Mouse (Mus musculus) midbrain, embryonic 11.5 days (tissue): ENCODE measurements at regions not wholly inside any gene's neighbourhood (a gene's known extent, or its start where the extent isn't known, plus 50 kb on each side); places are given as distances from the start of the nearest gene placed in this dataset.

Experiments used
- ATAC-seq: fragments of 200-750 bp; cut with Nextera tagmentation; 2 replicates; pipeline ENCODE4 v1.8.0; 2017; ENCODE audit warnings: moderate TSS enrichment, moderate library complexity; ENCODE audit not compliant: low FRiP score
- DNase-seq: peaks from one replicate; pipeline ENCODE4 v3.0.0; 2015; ENCODE audit warnings: low spot score; ENCODE audit errors: missing footprints
- H3K27ac ChIP-seq: fragments of 300-500 bp; sonication (generic); 2 replicates; pipeline ENCODE4 v1.5.1; 2014; ENCODE audit warnings: low read depth, low read length
- H3K27me3 ChIP-seq: fragments of 300-500 bp; sonication (generic); 2 replicates; pipeline ENCODE4 v1.6.1; 2014; ENCODE audit warnings: mild to moderate bottlenecking, low read length, moderate library complexity, mixed read lengths; ENCODE audit not compliant: control insufficient read depth, insufficient read depth
- H3K36me3 ChIP-seq: fragments of 300-500 bp; sonication (generic); 2 replicates; pipeline ENCODE4 v1.6.1; 2014; ENCODE audit warnings: mild to moderate bottlenecking, low read length, moderate library complexity, mixed read lengths; ENCODE audit not compliant: control insufficient read depth, insufficient read depth
- H3K4me1 ChIP-seq: fragments of 300-500 bp; sonication (generic); 2 replicates; pipeline ENCODE4 v1.6.1; 2014; ENCODE audit warnings: low read length; ENCODE audit not compliant: control insufficient read depth, insufficient read depth
- H3K4me2 ChIP-seq: fragments of 300-500 bp; sonication (generic); 2 replicates; pipeline ENCODE4 v1.6.1; 2014; ENCODE audit warnings: mild to moderate bottlenecking, moderate library complexity
- H3K4me3 ChIP-seq: fragments of 300-500 bp; sonication (generic); 2 replicates; pipeline ENCODE4 v1.5.1; 2014; ENCODE audit warnings: low read depth, low read length
- H3K9ac ChIP-seq: fragments of 300-500 bp; sonication (generic); 2 replicates; pipeline ENCODE4 v1.6.1; 2014; ENCODE audit warnings: low read length
- H3K9me3 ChIP-seq: fragments of 300-500 bp; sonication (generic); 2 replicates; pipeline ENCODE4 v1.6.1; 2016; ENCODE audit warnings: low read length; ENCODE audit not compliant: control insufficient read depth
- WGBS: fragments of 180-500 bp; shearing (Covaris S2); extraction: QIAGEN DNeasy Blood & Tissue Kit; methylation state at CpG from one replicate; pipeline ENCODE4 v1.1.7; 2014; 5-methylcytosine and 5-hydroxymethylcytosine counted together

GRCm38 (mm10) chr14:118318524-118318923, 51.8 kb downstream of the Gm9376 start:
- Histone ChIP-seq H3K4me1 (peaks cover 16% of the 10 kb centered on the region), H3K36me3 (no peaks in the 10 kb centered on the region), H3K4me3 (no peak overlapping the region), H3K9me3 (no peaks in the 10 kb centered on the region), H3K4me2 (no peak overlapping the region), H3K9ac (no peak overlapping the region), H3K27me3 (peaks cover 11% of the 10 kb centered on the region; the same call in 1 of the 2 replicates), H3K27ac (no peak overlapping the region)
- 50% methylated on average over 11 of the region's 11 CpGs for WGBS
- DNase-seq = peak; percentile 64
- no peak for ATAC-seq

GRCm38 (mm10) chr14:118320101-118320500, 53.3 kb downstream of the Gm9376 start:
- H3K9ac ChIP-seq = no peak overlapping the region
- DNase-seq (no peak), ATAC-seq (no peak)
- WGBS = 93% methylated on average over 4 of the region's 4 CpGs
- H3K4me3 ChIP-seq = no peak overlapping the region
- H3K27me3 ChIP-seq = peaks cover 13% of the 10 kb centered on the region; the same call in 1 of the 2 replicates
- no peak overlapping the region for H3K27ac ChIP-seq
- H3K36me3 ChIP-seq = no peaks in the 10 kb centered on the region
- no peak overlapping the region for H3K4me2 ChIP-seq
- H3K4me1 ChIP-seq = peaks cover 17% of the 10 kb centered on the region
- H3K9me3 ChIP-seq = no peaks in the 10 kb centered on the region

DNA sequence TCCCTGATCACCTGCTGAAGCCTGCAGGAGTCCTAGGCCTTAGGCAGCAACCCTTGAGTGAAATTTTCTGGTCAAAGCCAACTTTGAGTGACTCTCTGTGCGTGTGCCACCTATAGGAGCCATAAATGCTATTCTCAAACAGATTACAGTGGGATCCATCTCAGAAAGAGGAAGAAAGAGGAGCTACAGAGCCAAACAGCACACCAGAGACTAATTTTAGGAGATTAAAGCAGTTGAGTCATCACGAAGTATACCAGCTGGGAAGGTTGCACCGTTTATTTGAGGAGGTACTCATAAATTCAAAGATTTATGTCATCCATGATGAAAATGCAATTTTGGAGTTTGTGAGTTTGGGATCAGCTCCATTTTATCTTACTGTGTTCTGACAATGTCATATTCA, 54.3 kb downstream of the Gm9376 start:
- DNase-seq = no peak
- Histone ChIP-seq H3K9ac (no peak overlapping the region), H3K4me2 (no peak overlapping the region), H3K27ac (no peak overlapping the region), H3K36me3 (no peaks in the 10 kb centered on the region), H3K27me3 (peaks cover 15% of the 10 kb centered on the region; the same call in 1 of the 2 replicates), H3K9me3 (no peaks in the 10 kb centered on the region), H3K4me3 (no peak overlapping the region), H3K4me1 (peaks cover 17% of the 10 kb centered on the region)
- no peak for ATAC-seq
- 84% methylated on average over 3 of the region's 3 CpGs for WGBS

- Histone ChIP-seq H3K9ac (peak overlapping the region; percentile 50), H3K36me3 (no peaks in the 10 kb centered on the region), H3K4me2 (peak overlapping the region; percentile 39), H3K27me3 (peaks cover 15% of the 10 kb centered on the region; the same call in 1 of the 2 replicates), H3K27ac (peak overlapping the region; percentile 38; the same call in 1 of the 2 replicates), H3K9me3 (no peaks in the 10 kb centered on the region), H3K4me1 (peaks cover 17% of the 10 kb centered on the region), H3K4me3 (peak overlapping the region; percentile 10)
- DNase-seq = peak; percentile 94
- 4% methylated on average over 26 of the region's 26 CpGs for WGBS
- peak; percentile 84 for ATAC-seq
Measured at GRCm38 (mm10) chr14:118322003-118322821, 55.5 kb downstream of the Gm9376 start.

GRCm38 (mm10) chr14:118322865-118323264, 56.1 kb downstream of the Gm9376 start:
- H3K27me3 ChIP-seq = peaks cover 15% of the 10 kb centered on the region; the same call in 1 of the 2 replicates
- no peaks in the 10 kb centered on the region for H3K36me3 ChIP-seq
- peak overlapping the region; percentile 50 for H3K9ac ChIP-seq
- peaks cover 17% of the 10 kb centered on the region for H3K4me1 ChIP-seq
- H3K9me3 ChIP-seq = no peaks in the 10 kb centered on the region
- peak overlapping the region; percentile 39 for H3K4me2 ChIP-seq
- 3% methylated on average over 11 of the region's 11 CpGs for WGBS
- DNase-seq = peak; percentile 95
- peak; percentile 75 for ATAC-seq
- H3K4me3 ChIP-seq = peak overlapping the region; percentile 10
- peak overlapping the region; percentile 38; the same call in 1 of the 2 replicates for H3K27ac ChIP-seq

DNA sequence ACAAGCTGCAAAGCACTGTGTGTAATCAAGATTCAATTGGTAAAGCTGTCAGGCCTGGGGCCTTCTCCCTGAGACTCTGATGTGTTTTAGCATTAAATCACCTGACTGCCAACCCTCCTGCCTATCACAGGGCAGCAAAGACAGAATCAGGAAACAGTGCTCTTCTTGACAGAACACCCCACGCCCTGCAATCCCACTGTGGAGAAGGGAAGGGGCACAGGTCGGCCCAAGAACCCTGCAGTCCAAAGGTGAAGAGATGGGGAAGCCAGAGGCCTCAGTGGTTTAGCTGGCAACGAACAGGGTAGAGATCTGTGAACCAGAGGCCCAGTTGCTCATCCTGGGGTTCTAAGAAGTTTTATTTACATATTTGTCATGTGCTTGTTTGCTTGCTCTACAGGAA, 71.3 kb downstream of the Gm9376 start:
- no peak for ATAC-seq
- H3K27me3 ChIP-seq = no peaks in the 10 kb centered on the region
- H3K36me3 ChIP-seq = no peaks in the 10 kb centered on the region
- DNase-seq = no peak
- no peak overlapping the region for H3K9ac ChIP-seq
- H3K4me3 ChIP-seq = no peak overlapping the region
- no peaks in the 10 kb centered on the region for H3K9me3 ChIP-seq
- no peaks in the 10 kb centered on the region for H3K4me1 ChIP-seq
- no peak overlapping the region for H3K4me2 ChIP-seq
- no peak overlapping the region for H3K27ac ChIP-seq
- 83% methylated on average over 3 of the region's 3 CpGs for WGBS

- 85% methylated on average over 11 of the region's 11 CpGs for WGBS
- ATAC-seq (no peak), DNase-seq (no peak)
- no peaks in the 10 kb centered on the region for H3K27me3 ChIP-seq
- H3K4me3 ChIP-seq = no peak overlapping the region
- H3K9ac ChIP-seq = no peak overlapping the region
- H3K4me2 ChIP-seq = no peak overlapping the region
- no peak overlapping the region for H3K27ac ChIP-seq
- no peaks in the 10 kb centered on the region for H3K36me3 ChIP-seq
- peaks cover 8% of the 10 kb centered on the region for H3K4me1 ChIP-seq
- H3K9me3 ChIP-seq = no peaks in the 10 kb centered on the region
Measured at GRCm38 (mm10) chr14:118362931-118363330, 96.2 kb downstream of the Gm9376 start.

DNA sequence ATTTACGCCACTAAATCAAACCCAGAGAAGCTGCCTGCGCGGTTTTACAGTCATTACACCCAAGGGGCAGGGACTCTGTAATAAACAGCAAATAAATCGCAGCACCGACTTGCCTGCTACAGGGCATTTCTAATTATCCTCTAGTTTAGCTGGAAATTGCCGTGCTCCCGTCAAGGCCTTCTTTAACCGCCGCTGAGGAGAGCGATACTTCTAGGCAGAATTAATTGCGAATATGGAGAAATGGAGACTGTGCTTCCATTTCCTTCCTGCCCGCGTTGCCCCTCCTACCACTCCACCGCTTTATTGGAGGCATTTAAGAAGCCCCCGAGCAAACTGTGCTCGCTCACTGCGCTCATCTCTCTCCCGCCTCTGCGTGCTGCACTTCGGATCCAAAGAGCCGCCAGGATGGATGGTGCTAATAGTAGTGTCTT, 96.6 kb downstream of the Gm9376 start:
- Histone ChIP-seq H3K4me1 (peaks cover 12% of the 10 kb centered on the region), H3K27me3 (no peaks in the 10 kb centered on the region), H3K4me2 (no peak overlapping the region), H3K27ac (no peak overlapping the region), H3K4me3 (no peak overlapping the region), H3K36me3 (no peaks in the 10 kb centered on the region), H3K9me3 (no peaks in the 10 kb centered on the region), H3K9ac (no peak overlapping the region)
- ATAC-seq (no peak), DNase-seq (no peak)
- WGBS = 85% methylated on average over 21 of the region's 21 CpGs

DNA sequence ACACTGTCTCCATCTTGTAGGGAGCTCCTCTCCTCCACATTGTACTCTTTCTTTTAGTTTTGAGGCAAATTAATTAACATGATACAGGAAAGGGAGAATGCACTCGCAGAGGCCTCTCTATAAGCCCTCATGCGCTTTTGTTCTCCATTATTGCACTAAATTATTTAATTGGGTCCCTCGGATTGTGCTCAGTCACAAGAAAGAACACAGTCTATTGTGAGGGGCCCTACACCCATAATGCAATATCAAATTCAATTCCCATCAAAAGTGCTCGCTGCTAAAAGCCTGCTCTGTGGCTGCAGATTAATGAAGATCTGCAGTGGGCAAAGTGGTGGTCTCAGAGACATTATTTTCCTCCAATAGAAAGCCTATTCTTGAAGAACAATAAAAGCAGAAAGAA, 99.8 kb downstream of the Gm9376 start:
- Histone ChIP-seq H3K27me3 (no peaks in the 10 kb centered on the region), H3K27ac (no peak overlapping the region), H3K4me2 (no peak overlapping the region), H3K4me1 (peaks cover 21% of the 10 kb centered on the region), H3K9me3 (no peaks in the 10 kb centered on the region), H3K4me3 (no peak overlapping the region), H3K36me3 (no peaks in the 10 kb centered on the region), H3K9ac (no peak overlapping the region)
- DNase-seq (no peak), ATAC-seq (no peak)
- WGBS = 72% methylated on average over 4 of the region's 4 CpGs
